Mouse (Mus musculus): ENCODE data around the gene 1110004F10Rik.

1110004F10Rik gene

GRCm38 (mm10) chr7:116099952-116100528 lies 60.8 kb downstream of the 1110004F10Rik start:
- DNase-seq = no peak

DNA sequence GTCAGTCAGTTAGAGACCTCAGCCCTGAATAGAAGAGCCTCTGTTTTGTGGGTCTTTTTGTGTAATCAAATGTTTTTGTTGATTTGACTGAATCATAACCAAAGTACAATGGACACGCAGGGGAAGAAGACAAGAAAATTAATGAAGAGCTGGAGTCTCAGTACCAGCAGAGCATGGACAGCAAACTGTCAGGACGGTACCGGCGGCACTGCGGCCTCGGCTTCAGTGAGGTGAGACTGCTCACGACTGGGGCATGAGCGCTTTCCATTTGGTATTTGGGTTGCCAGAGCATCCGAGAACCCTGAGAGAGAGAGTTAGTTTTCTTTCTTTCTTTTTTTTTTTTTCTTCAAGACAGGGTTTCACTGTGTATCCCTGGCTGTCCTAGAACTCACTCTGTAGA lies 63.9 kb downstream of the 1110004F10Rik start:
- no peak for DNase-seq

DNA sequence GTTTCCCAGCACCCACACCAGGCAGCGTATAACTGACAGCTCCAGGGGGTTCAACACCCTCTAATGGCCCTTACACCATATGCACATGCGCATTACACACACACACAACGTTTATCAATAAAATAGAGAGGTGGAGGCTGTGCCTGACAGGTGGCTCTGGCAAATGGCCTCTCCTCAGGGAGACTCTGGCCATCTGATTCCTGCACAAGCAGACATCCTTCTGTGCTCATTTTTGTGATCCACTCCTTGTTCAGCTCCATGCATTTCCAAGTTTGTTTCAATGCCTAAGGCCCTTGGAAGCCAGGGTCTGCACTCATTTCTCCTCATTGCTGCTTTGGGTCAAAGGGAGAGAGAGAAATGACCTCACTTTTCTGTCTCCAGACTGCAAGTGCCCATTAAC lies 71.5 kb downstream of the 1110004F10Rik start:
- no peak for DNase-seq

- no peak for DNase-seq
These were observed 72.3 kb downstream of the 1110004F10Rik start for GRCm38 (mm10) chr7:116111546-116111945.

DNA sequence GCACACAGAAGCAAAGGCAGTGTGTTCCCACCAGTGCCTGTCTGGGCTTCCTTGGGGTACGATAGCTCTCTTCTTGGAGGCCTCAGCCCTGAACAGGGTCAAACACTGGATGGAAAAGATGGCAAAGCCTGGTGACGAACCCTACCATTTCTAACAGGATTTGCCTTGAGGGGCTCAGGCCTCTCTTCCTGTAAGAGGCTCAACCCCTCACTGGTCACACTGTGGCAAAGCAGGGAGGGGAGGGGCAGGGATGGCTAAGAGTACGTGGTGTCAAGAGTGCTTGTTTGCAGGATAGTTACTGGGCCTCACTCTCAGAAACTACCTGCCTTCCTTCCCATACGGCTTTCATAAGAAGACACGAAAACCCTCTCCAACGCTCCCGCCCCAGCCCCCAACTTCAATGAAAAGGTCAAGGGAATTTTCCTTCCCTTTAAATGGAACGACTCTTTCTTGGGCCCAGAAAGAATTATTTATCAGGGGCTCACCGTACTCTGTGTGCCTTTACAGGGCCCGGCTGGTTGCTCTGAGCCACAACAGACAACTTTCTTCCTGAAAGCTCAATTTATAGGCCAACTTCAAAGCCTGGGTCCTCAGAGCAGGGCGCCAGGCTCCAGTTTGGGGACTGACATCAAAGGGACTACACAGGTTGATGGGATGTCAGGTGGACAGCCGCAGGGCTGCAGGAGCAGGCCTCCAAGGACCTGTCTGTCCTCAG lies 76.2 kb downstream of the 1110004F10Rik start:
- no peak for DNase-seq

GRCm38 (mm10) chr7:116115991-116116390 lies 76.8 kb downstream of the 1110004F10Rik start:
- DNase-seq = no peak

DNA sequence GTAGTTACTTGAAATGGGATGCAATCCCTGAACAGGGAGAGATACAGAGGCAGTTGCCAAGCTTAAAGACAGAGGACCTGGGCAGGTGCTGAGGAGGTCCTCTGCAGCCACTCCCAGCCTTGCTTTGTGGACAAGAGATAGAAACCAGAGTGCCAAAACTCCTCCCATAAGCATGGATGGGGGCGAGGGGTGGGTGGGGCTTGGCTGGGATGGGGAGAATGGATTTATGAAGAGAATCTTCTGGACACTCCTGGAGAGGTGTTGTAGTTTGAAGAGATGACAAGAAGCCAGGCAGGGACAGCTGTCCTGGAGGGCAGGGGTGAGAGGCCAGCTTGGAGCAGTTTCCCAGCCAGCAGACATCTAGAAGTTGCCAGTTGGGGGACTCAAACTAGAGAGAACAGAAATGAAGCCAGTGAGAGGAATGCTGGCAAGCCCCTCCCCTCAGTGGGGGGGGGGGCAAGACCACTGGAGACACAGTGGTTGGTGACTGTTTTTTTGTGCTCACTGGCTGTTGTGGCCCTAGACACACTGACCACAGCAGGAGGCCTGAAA lies 80.2 kb downstream of the 1110004F10Rik start:
- no peak for DNase-seq

DNA sequence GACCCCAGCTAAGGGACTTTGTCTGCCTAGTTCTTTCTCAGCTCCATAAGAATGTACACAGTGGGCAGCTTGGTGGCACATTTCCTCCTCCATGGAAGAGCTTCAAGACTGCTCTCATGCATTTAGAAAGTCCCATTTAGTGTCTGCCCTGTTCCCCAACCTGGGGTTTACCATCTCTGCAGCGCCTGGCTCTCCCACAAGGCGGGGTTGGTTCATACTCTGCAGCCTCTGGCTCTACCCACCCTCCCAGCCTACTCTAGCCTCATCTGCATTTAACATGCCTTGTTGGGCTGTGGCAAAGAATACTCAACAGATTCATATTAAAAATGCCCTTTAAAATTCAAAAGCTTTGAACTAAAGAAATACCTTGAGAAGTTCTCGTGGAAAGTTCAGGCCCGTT lies 81.5 kb downstream of the 1110004F10Rik start:
- no peak for DNase-seq

DNA sequence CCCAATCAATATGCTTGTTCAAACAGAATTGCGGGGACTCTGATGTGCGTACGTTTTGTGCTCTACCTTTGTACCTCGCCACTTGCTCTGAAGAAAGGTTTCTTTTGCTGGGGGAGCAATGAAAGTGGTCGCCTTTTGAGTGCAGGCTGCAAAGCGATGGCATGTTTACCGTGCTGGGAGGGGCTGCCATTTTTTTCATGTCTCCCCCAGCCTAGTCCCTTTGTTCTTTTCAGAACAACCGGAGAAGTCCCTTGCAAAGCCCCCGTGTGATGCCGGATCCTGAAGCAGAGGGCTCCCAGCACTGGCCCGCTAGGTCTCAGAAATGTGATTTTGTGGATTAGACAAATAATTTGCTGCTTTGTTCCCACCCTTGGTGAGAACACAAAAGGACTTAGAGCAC lies 82.0 kb downstream of the 1110004F10Rik start:
- no peak for DNase-seq

DNA sequence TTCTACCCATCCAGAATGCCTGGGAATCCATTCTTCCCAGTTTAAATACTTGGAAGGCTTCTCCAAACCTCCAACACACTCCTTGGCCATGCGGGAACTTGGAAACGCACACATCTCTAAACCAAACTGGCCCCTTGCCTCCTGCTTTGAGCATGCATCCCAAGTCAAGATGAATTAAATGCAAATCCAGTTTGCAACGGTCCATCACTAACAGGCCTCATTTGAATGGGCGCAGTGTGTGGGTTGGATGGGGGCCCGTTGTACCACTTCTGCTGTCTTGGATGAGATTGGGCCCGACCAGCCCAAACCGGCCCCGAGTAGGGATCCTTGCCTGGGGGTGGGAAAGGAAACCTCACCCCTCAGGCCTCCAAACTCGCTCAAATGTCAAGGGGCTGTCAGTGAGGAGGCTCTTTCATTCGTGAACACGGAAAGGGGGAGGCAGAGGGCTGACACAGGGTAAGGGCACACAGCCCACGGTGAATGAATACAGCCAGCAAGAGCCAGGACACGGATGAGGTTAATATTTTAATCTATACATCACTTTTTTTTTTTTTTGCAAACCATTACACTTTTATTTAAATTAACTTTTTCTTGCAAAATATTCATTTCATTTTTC lies 83.9 kb downstream of the 1110004F10Rik start:
- peak; percentile 30 for DNase-seq

DNA sequence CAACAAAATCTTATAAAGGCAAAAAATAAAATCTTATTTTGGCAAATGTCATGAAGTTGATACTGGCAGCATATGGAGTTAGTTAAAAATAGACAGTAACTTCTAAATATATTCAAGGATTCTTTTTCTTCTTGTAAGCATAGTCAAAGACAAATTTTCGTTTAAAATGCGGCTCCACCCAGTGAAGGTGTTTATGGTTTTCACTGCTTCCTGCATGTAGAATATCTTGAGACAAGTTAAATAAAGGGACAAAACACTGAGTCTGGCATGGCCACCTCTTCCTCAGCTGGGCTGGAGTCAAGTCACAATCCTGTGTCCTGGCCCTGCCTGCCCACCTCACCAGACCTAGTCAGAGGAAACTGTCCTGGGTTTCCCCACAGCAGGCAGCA lies 84.4 kb downstream of the 1110004F10Rik start:
- DNase-seq = no peak

- DNase-seq = no peak
These were observed 84.9 kb downstream of the 1110004F10Rik start for GRCm38 (mm10) chr7:116124057-116124456.

GRCm38 (mm10) chr7:116125671-116126070 lies 86.5 kb downstream of the 1110004F10Rik start:
- DNase-seq = no peak

DNA sequence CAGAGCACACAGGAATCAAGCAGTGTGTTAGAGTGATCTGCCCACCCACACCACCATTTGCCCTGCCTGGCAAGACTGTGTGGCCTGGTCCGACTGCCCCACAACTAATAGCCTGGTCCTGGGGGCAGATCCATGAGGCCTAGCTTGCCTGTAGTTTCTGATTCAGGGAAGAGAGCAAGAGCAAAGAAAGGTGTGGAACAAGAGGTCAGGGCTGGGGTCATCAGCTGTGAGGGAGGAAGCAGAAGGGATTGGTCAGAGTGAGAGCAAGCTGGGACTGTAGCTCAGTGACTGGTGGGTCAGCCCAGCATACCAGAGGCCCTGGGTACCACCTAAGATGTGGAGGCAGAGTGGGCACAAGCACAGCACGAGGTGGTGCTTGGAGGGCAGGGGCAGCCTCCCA lies 87.9 kb downstream of the 1110004F10Rik start:
- DNase-seq = no peak

- no peak for DNase-seq
These were observed 89.1 kb downstream of the 1110004F10Rik start for GRCm38 (mm10) chr7:116128286-116128685.

GRCm38 (mm10) chr7:116129374-116129773 lies 90.2 kb downstream of the 1110004F10Rik start:
- DNase-seq = no peak

DNA sequence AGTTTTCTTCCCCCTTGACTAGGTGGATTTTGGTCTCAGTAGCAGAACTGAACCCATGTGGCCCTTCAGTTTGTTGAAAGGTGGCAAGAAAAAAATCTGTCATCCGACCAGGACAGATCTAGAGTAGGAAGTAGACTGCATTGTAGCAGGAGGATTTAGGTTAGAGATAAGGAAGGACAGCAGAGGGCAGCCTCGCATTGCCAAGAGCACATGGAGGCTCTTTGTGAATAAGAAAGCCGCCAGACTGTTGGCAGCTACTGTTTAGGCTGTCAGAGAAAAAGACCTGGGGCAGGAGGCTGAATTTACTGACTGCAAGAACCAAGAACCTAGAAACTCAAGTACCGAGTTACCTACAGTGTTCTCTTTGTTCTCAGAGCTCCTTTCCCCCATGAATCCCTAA lies 92.2 kb downstream of the 1110004F10Rik start:
- DNase-seq = peak; percentile 42

GRCm38 (mm10) chr7:116132078-116132477 lies 92.9 kb downstream of the 1110004F10Rik start:
- peak; percentile 89 for DNase-seq

DNA sequence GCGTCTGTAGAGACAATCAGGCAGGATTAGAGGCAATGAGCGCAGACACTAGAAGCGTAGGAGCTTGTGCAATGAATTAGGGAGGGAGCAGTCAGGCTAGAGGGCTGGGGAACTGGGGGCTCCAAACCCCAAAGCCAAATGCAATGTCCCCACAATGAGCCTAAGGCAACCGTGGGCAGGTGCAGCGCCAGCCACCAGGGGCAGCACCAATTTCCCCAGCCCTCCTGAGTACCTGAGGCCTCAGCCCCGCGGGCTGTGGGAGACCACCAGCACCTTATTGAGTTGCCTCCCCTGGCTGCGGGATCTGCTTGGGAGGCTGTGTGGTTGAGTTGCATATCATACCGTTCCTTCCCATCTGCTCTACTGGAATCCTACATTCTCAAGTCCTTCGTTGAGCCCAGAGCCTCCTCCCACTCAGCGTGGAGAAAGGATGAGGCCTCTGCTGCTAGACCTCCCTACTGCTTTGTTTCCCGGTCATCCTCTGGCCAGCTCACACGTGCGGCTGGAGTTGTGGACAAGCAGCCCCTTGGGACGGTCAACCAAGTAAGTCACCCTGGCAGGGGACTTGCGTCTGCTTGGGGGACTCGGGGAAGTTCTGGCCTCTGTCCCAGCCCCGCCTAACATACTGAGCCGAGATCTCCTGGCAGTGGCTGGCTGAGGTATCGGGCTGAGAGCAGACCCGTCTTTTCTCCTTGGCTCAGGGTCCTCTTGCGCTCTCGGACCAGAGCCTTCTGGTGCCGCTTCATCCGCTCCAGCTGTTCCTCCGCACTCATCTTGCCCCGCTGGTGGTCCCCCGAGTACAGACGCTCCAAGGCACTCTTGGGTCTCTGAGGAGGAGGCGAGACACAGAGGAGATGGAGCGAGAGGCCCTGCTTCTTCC lies 95.5 kb downstream of the 1110004F10Rik start:
- no peak for DNase-seq

DNA sequence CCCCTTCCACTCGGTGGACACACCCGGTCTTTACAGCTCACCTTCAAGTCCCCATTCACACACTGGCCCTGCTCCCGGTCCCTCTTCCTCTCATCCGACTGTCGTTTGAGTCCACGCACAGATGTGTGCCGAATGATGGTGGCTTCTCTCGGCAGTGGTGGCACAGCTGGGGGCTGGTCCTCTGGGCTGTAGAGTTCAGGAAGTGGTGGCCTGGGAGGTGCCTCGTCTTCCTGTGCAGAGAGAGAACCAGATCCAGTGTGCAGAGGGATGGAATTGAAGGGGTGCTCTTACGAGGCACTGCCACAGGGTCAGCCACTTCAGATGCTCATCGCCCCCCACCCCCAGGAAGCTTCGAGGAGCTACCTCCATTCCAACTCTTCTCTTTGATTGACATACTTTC lies 98.0 kb downstream of the 1110004F10Rik start:
- no peak for DNase-seq

GRCm38 (mm10) chr7:116137671-116138070 lies 98.5 kb downstream of the 1110004F10Rik start:
- DNase-seq = no peak

DNA sequence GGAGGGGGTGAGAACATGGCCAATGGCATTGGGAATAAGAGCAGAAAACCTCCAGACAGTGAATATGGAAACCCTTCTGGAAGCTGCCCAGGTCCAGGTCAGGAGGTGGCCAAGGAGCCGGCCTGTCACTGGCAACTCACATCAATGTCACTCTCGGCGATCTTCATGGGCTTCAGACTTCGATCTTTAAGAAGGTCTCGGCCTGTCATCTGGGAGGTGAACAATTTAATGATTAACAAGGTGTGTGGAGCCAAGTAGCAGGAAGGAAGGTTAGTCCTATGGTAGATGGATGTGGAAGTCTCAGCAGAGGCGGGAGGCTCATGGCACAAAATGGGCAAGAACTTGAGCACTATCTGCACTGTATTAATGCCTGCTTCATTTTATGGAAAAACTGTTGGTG lies 105.8 kb downstream of the 1110004F10Rik start:
- DNase-seq = no peak

- DNase-seq = peak; percentile 14
These were observed 107.9 kb downstream of the 1110004F10Rik start for GRCm38 (mm10) chr7:116147114-116147513.
